Mouse (Mus musculus) neural tube, embryonic 10.5 days (tissue): ENCODE measurements around the gene Snx17.
A peak's percentile ranks its signal among the peaks of the same experiment; 100 is the strongest.

Experiments
- DNase-seq: peaks from one replicate; pipeline ENCODE4 v3.0.0-alpha.2; 2017; ENCODE audit warnings: low spot score; ENCODE audit errors: extremely low spot score

The Snx17 gene

DNA sequence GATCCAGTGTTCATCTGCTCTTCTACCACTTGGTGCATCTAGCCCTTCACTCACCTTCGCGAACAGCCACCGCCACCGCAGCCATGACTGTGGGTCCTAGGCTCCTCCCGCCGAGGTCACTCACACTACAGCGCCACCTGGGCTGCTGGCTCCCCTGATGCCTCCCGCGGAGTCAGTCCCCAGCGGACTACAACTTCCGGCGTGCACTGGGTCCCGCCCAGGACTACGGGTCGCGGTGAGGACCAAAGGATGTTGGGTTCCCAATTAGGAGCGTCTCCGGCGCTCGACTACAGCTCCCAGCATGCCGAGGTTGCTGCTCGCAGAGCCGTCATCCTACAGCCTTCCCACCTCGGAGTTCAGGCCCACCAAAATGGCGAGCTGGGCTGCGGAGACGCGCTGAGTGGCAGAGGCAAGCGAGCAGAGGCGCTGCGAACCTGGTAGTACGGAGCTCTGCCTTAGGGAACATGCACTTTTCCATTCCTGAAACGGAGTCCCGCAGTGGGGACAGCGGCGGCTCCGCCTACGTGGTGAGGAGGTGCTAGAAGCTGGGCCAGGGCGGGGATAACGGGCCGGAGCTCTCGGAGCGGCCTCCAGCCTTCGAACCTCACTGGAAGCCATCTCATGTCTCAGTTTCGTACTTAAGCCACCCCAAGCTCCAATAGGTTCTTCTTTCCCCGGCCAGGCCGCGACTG, at the start of gene Snx17, which contains the start of gene Eif2b4:
Gene Snx17 (plus strand): TSS at position 289 of the 692 bp plus-strand sequence.
Gene Eif2b4 (minus strand): TSS at position 492 of the 692 bp plus-strand sequence.
- peak; percentile 100 for DNase-seq

DNA sequence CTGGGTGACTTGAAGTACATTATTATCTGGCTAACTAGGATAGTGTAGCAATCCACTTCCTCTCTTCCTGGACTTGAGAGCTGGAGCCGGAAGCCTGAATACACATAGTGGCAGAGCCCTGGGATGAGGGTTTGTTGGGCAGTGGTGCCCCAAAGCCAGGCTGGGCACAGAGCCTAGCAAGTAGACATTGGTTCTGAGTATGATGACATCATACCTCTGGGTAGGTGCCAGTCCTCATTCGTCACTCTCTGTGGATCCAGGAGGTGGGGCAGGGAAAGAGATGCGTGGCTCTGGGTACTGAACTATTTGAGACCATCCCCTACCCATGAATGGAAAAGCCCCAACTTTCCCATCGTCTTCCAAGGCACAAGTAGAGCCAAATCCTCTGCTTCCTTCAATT, 43.2 kb upstream of the Snx17 start:
- DNase-seq = no peak

GRCm38 (mm10) chr5:31151746-31152145, 41.3 kb upstream of the Snx17 start:
- DNase-seq = no peak

DNA sequence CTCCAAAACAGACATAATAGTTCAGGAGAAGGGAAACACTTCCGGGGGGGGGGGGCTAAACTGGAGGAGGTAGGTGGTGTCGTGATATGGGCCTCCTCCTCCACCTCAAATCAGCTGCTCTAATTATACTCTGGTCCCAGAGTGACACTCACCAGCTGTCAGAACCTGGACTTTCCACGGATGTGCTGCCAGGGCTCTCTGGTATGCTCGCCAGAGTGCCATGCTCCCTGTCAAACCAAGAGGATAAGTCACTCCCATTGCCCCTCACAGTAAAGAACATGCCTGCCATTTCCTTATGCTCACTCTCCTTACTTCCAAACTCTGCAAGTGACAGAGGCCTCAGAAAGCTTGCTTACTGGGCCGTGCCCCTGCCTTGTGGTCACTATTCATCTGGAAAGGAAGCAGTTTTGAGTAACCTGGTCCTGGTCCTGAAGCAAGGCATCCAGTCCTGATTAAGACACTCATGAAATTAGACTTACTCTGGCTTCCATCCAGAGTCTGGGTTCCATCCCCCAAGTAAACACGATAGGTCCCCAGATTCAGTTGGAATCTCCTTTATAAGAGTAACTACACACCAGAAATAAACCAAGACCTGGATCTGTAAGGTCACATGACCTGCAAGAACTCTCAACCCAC, 39.4 kb upstream of the Snx17 start:
- DNase-seq = no peak

DNA sequence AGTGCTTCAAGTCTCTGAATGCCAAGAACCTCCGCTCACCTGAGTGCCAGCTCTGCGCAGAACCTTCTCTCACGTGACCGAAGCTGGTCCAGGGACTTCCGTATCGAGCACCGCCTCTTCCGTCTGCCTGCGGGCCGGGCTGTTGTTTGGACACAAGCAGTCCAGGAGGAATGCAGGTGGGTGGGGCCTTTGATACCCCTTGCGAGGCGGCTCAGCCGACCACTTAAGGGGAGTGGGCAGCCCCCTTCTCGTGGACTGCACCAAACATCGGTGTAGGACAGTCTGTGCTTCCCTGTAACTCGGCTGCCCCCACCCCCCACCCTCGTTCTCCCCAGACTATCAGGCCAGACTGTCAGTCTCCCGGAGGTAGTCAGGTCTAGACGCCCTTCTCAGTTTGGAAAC, 38.9 kb upstream of the Snx17 start, which contains the start of gene Mpv17:
Gene Mpv17 (minus strand): TSS at position 100 of the 402 bp plus-strand sequence.
- DNase-seq = peak; percentile 80

DNA sequence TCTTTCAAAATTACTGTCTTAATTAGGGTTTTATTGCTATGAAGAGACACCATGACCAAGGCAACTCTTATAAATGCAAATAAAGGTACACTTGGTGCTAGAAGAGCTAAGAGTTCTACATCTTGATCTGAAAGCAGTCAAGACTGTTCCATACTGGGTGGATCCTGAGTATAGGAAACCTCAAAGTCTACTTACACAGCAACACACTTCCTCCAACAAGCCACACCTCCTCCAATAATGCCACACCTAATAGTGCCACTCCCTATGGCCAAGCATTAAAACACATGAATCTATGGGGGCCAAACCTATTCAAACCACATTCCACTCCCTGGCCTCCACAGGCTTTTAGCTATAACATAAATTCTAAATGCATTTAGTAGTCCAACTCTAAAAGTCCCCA, 30.6 kb upstream of the Snx17 start:
- no peak for DNase-seq

DNA sequence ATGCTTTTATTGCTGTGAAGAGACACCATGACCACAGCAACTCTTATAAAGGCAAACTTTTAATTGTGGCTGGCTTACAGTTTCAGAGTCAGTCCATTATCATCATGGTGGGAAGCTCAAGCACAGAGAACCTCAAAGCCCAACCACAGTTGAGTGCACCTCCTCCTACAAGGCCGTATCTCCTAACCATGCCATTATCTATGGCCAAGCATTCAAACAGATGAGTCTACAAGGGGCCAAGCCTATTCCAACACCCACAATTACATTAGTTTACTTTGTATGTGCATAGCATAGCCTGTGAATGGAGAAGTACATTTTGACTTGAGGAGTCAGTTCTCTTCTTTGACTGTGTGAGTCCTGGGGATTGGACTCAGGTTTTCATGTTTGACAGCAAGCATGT, 28.1 kb upstream of the Snx17 start:
- DNase-seq = no peak

DNA sequence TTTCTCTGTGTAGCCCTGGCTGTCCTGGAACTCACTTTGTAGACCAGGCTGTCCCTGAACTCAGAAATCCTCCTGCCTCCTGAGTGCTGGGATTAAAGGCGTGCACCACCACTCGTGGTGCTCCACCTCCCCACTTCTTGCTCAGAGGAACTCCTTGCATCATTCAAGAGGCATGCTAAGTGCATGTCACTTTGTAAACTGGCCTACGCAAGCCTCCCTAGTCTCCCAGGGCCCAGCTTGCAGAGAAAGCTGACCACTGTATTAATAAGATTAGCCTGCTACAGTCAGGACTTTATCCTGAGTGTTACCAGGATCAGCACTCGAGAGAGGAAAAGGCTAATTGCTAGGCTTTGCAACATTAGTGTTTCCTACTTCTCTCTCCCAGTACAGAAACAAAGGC, 24.4 kb upstream of the Snx17 start:
- no peak for DNase-seq

DNA sequence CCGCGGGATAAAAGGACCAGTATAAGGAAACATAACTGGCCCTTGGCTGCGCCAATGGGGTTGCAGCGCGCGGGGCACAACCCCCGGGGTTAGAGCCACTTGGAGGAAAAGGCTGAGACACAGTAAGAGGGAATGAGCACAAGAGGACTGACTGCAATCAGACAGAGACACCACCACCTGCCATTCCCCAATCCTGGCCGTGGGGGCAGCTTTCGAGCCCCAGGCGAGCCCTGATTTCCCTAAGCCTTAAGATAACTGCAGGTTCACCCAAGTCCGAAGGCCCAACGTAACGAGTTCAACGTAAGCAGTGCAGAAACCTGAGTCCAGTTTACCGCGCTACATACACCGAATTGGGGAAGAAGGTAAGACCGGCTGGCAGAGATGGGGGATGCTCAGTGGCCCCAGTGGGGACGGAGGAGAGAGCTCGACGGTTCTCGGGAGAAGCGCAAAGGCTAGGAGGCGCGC, 13.7 kb upstream of the Snx17 start:
- no peak for DNase-seq

DNA sequence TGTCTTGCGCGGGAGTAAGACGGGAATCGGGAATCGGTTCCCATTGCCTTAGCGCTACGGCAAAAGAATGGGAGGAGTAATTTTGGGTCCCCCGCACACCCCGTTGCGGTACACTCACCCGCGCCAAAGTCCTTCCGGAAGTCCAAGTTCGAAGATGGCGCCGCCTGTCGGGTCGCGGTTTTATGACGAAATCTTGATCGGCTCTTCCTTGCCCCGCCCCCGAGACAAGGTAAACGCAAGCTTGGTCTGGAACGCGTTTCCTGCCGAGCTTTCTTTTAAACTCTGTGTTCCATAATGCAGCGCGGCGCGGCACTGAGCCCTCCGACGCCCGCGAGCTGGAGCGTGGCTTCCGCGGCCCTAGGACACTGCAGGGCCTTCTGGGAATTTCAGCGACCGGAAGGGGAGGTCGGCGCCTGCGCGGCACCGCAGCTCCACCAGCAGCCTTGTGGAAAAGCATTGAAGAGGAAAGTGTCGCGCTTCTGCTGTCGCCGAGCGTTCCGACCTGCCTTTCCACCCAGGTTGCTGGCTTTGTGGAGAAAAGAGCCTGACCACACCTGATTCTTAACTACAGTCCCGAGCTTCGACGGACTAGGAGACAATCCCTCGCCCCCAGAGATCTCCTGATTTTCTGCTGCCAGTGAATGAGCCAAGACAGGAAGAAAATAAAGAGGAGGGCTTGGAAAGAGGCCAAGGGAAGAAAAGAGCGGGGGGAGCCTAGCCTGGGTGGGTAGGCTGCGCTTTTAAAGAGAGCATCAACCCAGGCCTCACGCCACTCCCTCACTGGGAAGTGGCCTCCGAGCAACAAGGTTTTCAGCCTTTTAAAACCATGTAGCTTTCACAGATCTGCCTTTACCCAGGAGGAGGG, 13.0 kb upstream of the Snx17 start, which contains the start of the genes Gm29609 and Gtf3c2:
Gene Gm29609 (minus strand): TSS at position 146 of the 865 bp plus-strand sequence.
Gene Gtf3c2 (minus strand): TSS at position 379 of the 865 bp plus-strand sequence.
- DNase-seq = peak; percentile 91

DNA sequence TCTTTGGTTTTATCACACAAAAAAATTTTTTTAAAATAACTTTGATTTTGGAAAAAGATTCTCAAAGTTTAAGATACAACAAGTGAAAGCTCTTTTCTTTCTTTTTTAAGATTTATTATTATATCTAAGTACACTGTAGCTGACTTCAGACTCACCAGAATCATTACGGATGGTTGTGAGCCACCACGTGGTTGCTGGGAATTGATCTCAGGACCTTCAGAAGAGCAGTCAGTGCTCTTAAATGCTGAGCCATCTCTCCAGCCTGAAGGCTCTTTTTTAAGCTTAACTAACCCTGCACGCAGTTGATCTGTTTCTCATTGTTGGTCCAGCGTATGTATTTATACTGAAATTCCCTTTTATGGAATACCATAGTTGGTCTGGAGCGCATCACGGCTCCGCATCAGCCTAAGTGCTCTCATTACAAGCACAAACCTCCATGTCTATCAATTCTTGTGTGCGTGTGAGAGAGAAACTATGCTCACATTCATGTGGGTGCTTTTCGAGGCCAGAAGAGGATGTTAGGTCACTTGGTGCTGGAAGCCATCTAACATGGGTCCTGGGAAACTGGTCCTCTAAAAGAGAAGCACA, 11.8 kb upstream of the Snx17 start:
- no peak for DNase-seq

GRCm38 (mm10) chr5:31183678-31184077, 9.3 kb upstream of the Snx17 start:
- no peak for DNase-seq

DNA sequence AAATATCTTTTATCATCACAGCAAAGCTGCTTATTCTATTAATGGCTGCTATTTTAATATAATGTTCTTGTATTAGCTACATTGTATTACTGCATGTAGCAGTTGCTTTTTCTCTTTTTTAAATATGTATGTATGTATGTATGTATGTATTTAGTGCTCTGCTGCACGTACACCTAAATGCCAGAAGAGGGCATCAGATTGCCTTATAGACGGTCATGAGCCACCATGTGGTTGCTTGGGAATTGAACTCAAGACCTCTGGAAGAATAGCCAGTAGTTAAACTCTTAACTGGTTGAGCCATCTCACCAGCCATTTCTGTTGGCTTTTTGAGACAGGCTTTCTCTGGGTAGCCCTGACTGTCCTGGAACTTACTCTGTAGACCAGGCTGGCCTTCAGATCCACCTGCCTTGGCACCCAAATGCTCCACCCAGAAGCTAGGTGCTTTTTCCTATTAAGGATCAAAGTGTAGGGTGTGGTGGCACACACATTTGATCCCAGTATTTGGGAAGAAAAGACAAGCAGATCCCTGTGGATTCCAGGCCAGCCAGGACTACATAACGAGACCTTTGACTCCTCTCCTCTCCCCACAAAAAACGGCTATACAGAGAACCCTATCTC, 4.7 kb upstream of the Snx17 start:
- no peak for DNase-seq

GRCm38 (mm10) chr5:31190201-31190600, 2.8 kb upstream of the Snx17 start:
- DNase-seq = no peak

- no peak for DNase-seq
Measured at GRCm38 (mm10) chr5:31192045-31192938, 735 bp upstream of the Snx17 start.

- DNase-seq = no peak
Measured at GRCm38 (mm10) chr5:31193631-31194281, 729 bp downstream of the Snx17 start.

DNA sequence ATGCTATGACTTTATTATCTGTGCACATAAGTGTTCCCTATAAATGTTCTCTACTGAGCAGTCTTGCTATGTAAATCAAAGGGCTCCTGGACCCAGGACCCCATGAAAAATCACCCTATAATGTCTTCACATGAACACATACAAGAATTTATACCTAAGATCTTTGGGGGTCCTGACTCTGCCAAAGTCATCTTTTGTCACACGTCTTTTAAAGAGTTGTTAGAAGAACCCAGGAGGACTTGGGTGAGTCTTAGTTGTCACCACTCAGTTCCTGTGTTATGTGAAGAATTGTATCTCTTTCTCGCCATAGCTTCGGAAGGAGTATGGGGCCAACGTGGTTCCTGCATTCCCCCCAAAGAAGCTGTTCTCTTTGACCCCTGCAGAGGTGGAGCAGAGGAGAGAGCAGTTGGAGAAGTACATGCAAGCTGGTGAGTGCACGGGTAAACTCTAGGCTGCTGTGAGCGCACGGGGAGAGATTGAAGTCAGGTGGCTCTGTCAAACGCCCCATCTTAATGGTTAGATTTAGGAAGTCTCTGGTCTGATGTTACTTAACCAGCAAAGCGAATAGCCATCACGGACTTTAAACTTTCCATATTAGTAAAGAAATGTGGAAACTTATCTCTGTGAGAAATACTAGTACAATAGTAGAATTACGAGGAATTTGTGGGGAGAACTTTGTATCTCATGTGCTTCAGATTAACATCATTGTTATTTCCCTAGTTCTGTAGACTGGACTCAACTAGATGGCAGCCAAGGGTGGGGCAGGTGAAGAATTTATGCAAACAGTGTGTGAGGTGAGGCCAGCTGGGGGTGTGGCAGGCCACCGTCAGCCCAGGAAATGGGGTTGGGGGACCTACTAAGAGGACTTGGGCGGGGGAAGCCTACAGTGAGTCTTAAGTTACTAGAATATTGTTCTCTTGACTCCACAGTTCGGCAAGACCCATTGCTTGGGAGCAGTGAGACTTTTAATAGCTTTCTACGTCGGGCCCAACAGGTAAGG, 1.8 kb downstream of the Snx17 start:
- DNase-seq = no peak

- no peak for DNase-seq
Measured at GRCm38 (mm10) chr5:31195671-31196070, 2.6 kb downstream of the Snx17 start.
